Mouse (Mus musculus): ENCODE results near the gene Phf10. TPM values are rescaled to one million over a fixed set of nuclear protein-coding genes. Genes with fewer than 3 reads are reported as not detected.

The Phf10 gene
- total and polyA plus RNA-seq, 3 experiments: 185 to 627 (median 265) TPM

- no peak for DNase-seq (ENCODE audit: low read depth, low spot score)
- Histone ChIP-seq H3K27ac (ENCODE audit: control insufficient read depth, low read depth, low read length) (no peak overlapping the region), H3K9me3 (replicated peaks; ENCODE audit: insufficient read depth, low read length) (no peaks in the 10 kb centered on the region), H3K79me2 (ENCODE audit: control insufficient read depth, insufficient read depth, low read length, poor library complexity) (no peaks in the 10 kb centered on the region), H3K27me3 (ENCODE audit: control insufficient read depth in 1 of 2, insufficient read depth in 2 of 2, low read length in 2 of 2) (peaks cover 2 to 3% of the 10 kb centered on the region in 2 experiments; a peak in 3 of 4 replicates), H3K36me3 (ENCODE audit: control insufficient read depth in 1 of 2, insufficient read depth in 2 of 2, low read length in 2 of 2) (no peaks in the 10 kb centered on the region), H3K4me3 (ENCODE audit: control insufficient read depth in 1 of 2, insufficient read depth in 1 of 2, low read depth in 2 of 2, low read length in 2 of 2) (no peak overlapping the region), H3K9ac (ENCODE audit: control insufficient read depth, low read depth, low read length, poor library complexity, severe bottlenecking) (no peak overlapping the region), H3K4me1 (ENCODE audit: control insufficient read depth in 1 of 2, insufficient read depth in 2 of 2, low read length in 2 of 2) (no peaks in the 10 kb centered on the region; a peak in 2 of 4 replicates)
- no peak for TF ChIP-seq POLR2A (IDR thresholded peaks at IDR 0.05; ENCODE audit: control insufficient read depth in 1 of 2, insufficient read depth in 1 of 2, low read depth in 1 of 2, low read length in 2 of 2, poor library complexity in 1 of 2)
Measured at GRCm38 (mm10) chr17:14928631-14929030, 32.4 kb downstream of the Phf10 start.

DNA sequence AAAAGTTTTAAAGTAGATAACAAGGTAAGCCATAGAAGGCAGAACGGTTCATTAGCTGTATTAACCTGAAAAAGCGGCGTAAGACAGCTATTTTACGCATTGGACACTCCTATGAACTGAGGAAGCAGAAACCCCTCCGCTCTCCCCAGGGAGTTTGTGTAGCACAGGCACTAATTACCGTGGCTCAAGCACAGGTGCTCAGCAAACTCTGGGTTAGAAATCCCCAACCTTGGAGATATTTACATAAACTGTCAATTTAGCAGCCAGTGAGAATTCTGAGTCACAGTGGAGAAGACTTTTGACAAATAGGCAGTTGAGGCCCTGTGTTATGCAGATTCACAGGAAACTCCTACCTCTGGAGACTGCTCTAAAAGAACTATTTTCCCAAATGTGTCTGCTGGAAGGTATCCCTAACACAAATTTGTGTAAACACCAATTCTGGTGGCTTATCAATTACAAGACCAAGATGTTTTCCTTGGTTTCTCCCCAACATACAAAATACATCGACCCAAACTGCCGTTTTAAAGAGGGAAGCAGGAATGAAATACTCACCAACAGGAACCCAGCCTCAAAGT lies 33.3 kb downstream of the Phf10 start:
- no peaks in the 10 kb centered on the region for H3K9me3 ChIP-seq (replicated peaks; ENCODE audit: insufficient read depth, low read length)
- no peaks in the 10 kb centered on the region; a peak in 2 of 4 replicates for H3K4me1 ChIP-seq (ENCODE audit: control insufficient read depth in 1 of 2, insufficient read depth in 2 of 2, low read length in 2 of 2)
- H3K36me3 ChIP-seq (ENCODE audit: control insufficient read depth in 1 of 2, insufficient read depth in 2 of 2, low read length in 2 of 2): no peaks in the 10 kb centered on the region
- TF ChIP-seq ZC3H11A (IDR thresholded peaks at IDR 0.05; ENCODE audit: low read depth, low read length): no peak
- TF ChIP-seq NRF1 (IDR thresholded peaks at IDR 0.05; ENCODE audit: insufficient read depth, low read depth, low read length, poor library complexity, severe bottlenecking): no peak
- no peak for TF ChIP-seq ZMIZ1 (IDR thresholded peaks at IDR 0.05; ENCODE audit: low read depth, low read length)
- TF ChIP-seq ZNF384 (IDR thresholded peaks at IDR 0.05; ENCODE audit: low read depth, low read length): no peak
- TF ChIP-seq RCOR1 (IDR thresholded peaks at IDR 0.05; ENCODE audit: low read depth, low read length): no peak
- no peak for TF ChIP-seq TAL1 (IDR thresholded peaks at IDR 0.05; ENCODE audit: low read length)
- TF ChIP-seq ZKSCAN1 (IDR thresholded peaks at IDR 0.05; ENCODE audit: low read depth, low read length): no peak
- no peak for TF ChIP-seq HCFC1 (IDR thresholded peaks at IDR 0.05; ENCODE audit: low read depth, low read length)
- no peak for TF ChIP-seq EP300 (IDR thresholded peaks at IDR 0.05; ENCODE audit: low read depth in 1 of 2, low read length in 2 of 2)
- no peak for TF ChIP-seq ETS1 (IDR thresholded peaks at IDR 0.05; ENCODE audit: low read depth, low read length)
- TF ChIP-seq RAD21 (IDR thresholded peaks at IDR 0.05; ENCODE audit: low read depth, low read length): no peak
- no peak for TF ChIP-seq POLR2A (IDR thresholded peaks at IDR 0.05; ENCODE audit: control insufficient read depth in 1 of 2, insufficient read depth in 1 of 2, low read depth in 1 of 2, low read length in 2 of 2, poor library complexity in 1 of 2)
- TF ChIP-seq SIN3A (IDR thresholded peaks at IDR 0.05; ENCODE audit: low read length): no peak
- no peak overlapping the region for H3K4me3 ChIP-seq (ENCODE audit: control insufficient read depth in 1 of 2, insufficient read depth in 1 of 2, low read depth in 2 of 2, low read length in 2 of 2)
- H3K79me2 ChIP-seq (ENCODE audit: control insufficient read depth, insufficient read depth, low read length, poor library complexity): no peaks in the 10 kb centered on the region
- H3K27me3 ChIP-seq (ENCODE audit: control insufficient read depth in 1 of 2, insufficient read depth in 2 of 2, low read length in 2 of 2): peaks cover 2 to 5% of the 10 kb centered on the region in 2 experiments; a peak in 3 of 4 replicates
- no peak for DNase-seq (ENCODE audit: low read depth, low spot score)
- no peak overlapping the region for H3K27ac ChIP-seq (ENCODE audit: control insufficient read depth, low read depth, low read length)
- H3K9ac ChIP-seq (ENCODE audit: control insufficient read depth, low read depth, low read length, poor library complexity, severe bottlenecking): no peak overlapping the region

DNA sequence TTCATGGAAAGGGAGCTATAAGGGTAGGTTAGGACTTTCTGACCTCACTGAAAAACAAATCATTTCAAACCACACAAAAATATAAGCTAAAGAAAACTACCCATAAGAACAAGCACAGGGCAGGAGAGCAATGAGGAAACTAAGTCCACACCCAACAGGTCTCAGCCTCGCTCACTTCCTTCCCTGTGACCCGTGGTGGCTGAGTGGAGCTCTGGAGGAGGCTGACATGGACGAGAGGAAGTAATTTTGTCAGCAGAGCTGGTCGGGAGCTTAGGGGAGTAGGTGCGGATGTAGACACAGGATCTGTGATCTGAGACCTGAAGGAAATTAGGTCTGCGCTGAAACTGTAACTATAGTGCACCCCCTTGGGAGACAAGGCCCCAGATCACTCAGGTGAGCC lies 39.5 kb downstream of the Phf10 start:
- Histone ChIP-seq H3K9ac (ENCODE audit: control insufficient read depth, low read depth, low read length, poor library complexity, severe bottlenecking) (no peak overlapping the region), H3K27ac (ENCODE audit: control insufficient read depth, low read depth, low read length) (no peak overlapping the region), H3K79me2 (ENCODE audit: control insufficient read depth, insufficient read depth, low read length, poor library complexity) (no peaks in the 10 kb centered on the region), H3K4me1 (ENCODE audit: control insufficient read depth in 1 of 2, insufficient read depth in 2 of 2, low read length in 2 of 2) (no peaks in the 10 kb centered on the region), H3K36me3 (ENCODE audit: control insufficient read depth in 1 of 2, insufficient read depth in 2 of 2, low read length in 2 of 2) (no peaks in the 10 kb centered on the region), H3K9me3 (replicated peaks; ENCODE audit: insufficient read depth, low read length) (no peaks in the 10 kb centered on the region), H3K27me3 (ENCODE audit: control insufficient read depth in 1 of 2, insufficient read depth in 2 of 2, low read length in 2 of 2) (peaks cover 6 to 14% of the 10 kb centered on the region in 2 experiments; a peak in 3 of 4 replicates), H3K4me3 (ENCODE audit: control insufficient read depth in 1 of 2, insufficient read depth in 1 of 2, low read depth in 2 of 2, low read length in 2 of 2) (no peak overlapping the region)
- DNase-seq (ENCODE audit: low read depth, low spot score): peak; percentile 27
- TF ChIP-seq TBP (IDR thresholded peaks at IDR 0.05; ENCODE audit: low read depth, low read length): no peak
- no peak for TF ChIP-seq SIN3A (IDR thresholded peaks at IDR 0.05; ENCODE audit: low read length)
- TF ChIP-seq POLR2AphosphoS5 (IDR thresholded peaks at IDR 0.05; ENCODE audit: borderline replicate concordance, low read depth, low read length): no peak
- no peak for TF ChIP-seq ETS1 (IDR thresholded peaks at IDR 0.05; ENCODE audit: low read depth, low read length)
- no peak for TF ChIP-seq USF1 (IDR thresholded peaks at IDR 0.05; ENCODE audit: low read depth, low read length)
- TF ChIP-seq ZKSCAN1 (IDR thresholded peaks at IDR 0.05; ENCODE audit: low read depth, low read length): no peak
- no peak for TF ChIP-seq KAT2A (conservative IDR thresholded peaks at IDR 0.05; ENCODE audit: low read depth, low read length)
- TF ChIP-seq POLR2A (IDR thresholded peaks at IDR 0.05; ENCODE audit: control insufficient read depth in 1 of 2, insufficient read depth in 1 of 2, low read depth in 1 of 2, low read length in 2 of 2, poor library complexity in 1 of 2): no peak
- TF ChIP-seq E2F4 (IDR thresholded peaks at IDR 0.05; ENCODE audit: borderline replicate concordance, low read depth, low read length): no peak
- no peak for TF ChIP-seq SMC3 (IDR thresholded peaks at IDR 0.05; ENCODE audit: low read depth, low read length)
- no peak for TF ChIP-seq MYB (IDR thresholded peaks at IDR 0.05; ENCODE audit: low read depth, low read length)
- TF ChIP-seq ELF1 (IDR thresholded peaks at IDR 0.05; ENCODE audit: low read depth, low read length): no peak
- no peak for TF ChIP-seq EP300 (IDR thresholded peaks at IDR 0.05; ENCODE audit: low read depth in 1 of 2, low read length in 2 of 2)
- no peak for TF ChIP-seq MAZ (IDR thresholded peaks at IDR 0.05; ENCODE audit: low read depth, low read length)
- no peak for TF ChIP-seq CTCF (IDR thresholded peaks at IDR 0.05 in 2 of 3, conservative IDR thresholded peaks at IDR 0.05 in 1 of 3; ENCODE audit: control insufficient read depth in 1 of 3, insufficient read depth in 1 of 3, low read depth in 2 of 3, low read length in 3 of 3, poor library complexity in 1 of 3, severe bottlenecking in 1 of 3)
- TF ChIP-seq UBTF (IDR thresholded peaks at IDR 0.05; ENCODE audit: borderline replicate concordance, insufficient read depth, low read depth, low read length): no peak
